Mouse (Mus musculus): ENCODE data around the gene Faf2. TPM values are rescaled to one million over a fixed set of nuclear protein-coding genes. Genes with fewer than 3 reads are reported as not detected.

The Faf2 gene
- 75.7 and 87.7 TPM in 2 replicates for polyA plus RNA-seq (2016; fragmentation: Nextera tagmentation; extraction: Ambion mirVana)

DNA sequence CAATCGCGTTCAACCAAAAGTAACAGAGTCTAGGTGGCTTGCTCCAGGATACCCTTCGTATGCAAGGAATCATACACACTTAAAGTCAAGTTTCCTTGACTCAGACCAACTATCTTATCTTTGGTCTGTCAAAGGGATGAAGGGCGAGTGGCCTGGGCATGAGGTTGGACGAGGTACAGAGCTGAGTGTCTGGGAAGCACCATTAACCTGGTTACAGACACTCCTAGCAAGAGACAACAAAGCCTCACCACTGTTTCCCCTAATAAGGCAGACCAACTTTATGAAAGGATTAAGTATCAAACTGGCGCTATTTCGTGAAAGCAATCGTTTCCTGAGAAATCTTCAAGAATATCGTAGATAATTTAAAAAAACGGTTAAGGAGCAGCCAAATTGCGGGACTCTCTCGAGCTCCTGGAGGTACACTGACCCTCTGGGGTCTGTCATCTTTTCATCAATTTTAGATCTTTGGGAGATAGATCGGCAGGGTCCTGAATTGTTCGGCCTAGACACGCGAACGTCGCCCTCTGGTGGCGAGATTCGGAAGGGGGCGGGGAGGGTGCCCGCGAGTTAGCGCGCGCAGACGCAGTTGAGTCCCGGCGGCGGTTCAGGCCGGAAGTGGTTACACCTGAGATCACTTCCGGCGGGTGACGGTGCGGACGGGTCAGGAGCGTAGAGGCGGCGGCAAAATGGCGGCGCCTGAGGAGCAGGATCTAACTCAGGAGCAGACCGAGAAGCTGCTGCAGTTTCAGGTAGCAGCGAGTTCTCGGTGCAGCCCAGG is at the start of gene Faf2:
TSS of gene Faf2 (plus strand) at position 630 of the 778 bp plus-strand sequence.
- peak; percentile 100 for DNase-seq (ENCODE audit: low spot score)
- Histone ChIP-seq H3K27ac (peak within 1 kb of the TSS; percentile 97), H3K27me3 (ENCODE audit: low read depth, poor library complexity, severe bottlenecking) (no peaks in the 10 kb centered on the region), H3K9me3 (replicated peaks) (no peaks in the 10 kb centered on the region), H3K4me1 (peaks cover 12% of the 10 kb centered on the region), H3K4me3 (peak within 1 kb of the TSS; percentile 99), H3K36me3 (peaks cover 12% of the 10 kb centered on the region)
- 11% methylated on average over 44 of the region's 44 CpGs for WGBS

- Histone ChIP-seq H3K27ac (no peak overlapping the region), H3K9me3 (replicated peaks) (no peaks in the 10 kb centered on the region), H3K4me1 (peaks cover 21% of the 10 kb centered on the region), H3K27me3 (ENCODE audit: low read depth, poor library complexity, severe bottlenecking) (peaks cover 18% of the 10 kb centered on the region), H3K36me3 (peaks cover 16% of the 10 kb centered on the region), H3K4me3 (no peak overlapping the region)
- no peak for DNase-seq (ENCODE audit: low spot score)
- WGBS: 84% methylated on average over 4 of the region's 4 CpGs
Measured at GRCm38 (mm10) chr13:54572621-54573020, 49.0 kb upstream of the Faf2 start.

- peak within 1 kb of the TSS; percentile 97 for H3K4me3 ChIP-seq
- H3K36me3 ChIP-seq: peaks cover 39% of the 10 kb centered on the region
- H3K4me1 ChIP-seq: peaks cover 21% of the 10 kb centered on the region
- peaks cover 18% of the 10 kb centered on the region for H3K27me3 ChIP-seq (ENCODE audit: low read depth, poor library complexity, severe bottlenecking)
- no peaks in the 10 kb centered on the region for H3K9me3 ChIP-seq (replicated peaks)
- peak within 1 kb of the TSS; percentile 96 for H3K27ac ChIP-seq
- WGBS: 0% methylated on average over 55 of the region's 55 CpGs
- peak; percentile 89 for DNase-seq (ENCODE audit: low spot score)
Measured at GRCm38 (mm10) chr13:54574854-54575481, 46.6 kb upstream of the Faf2 start, which contains the start of gene Arl10. Arl10 (plus strand) TSS chr13:54575015.

GRCm38 (mm10) chr13:54575489-54575888 is 46.1 kb upstream of the Faf2 start:
- DNase-seq (ENCODE audit: low spot score): peak; percentile 41
- Histone ChIP-seq H3K27me3 (ENCODE audit: low read depth, poor library complexity, severe bottlenecking) (peaks cover 18% of the 10 kb centered on the region), H3K36me3 (peaks cover 45% of the 10 kb centered on the region), H3K9me3 (replicated peaks) (no peaks in the 10 kb centered on the region), H3K4me3 (peak overlapping the region; percentile 97), H3K27ac (peak overlapping the region; percentile 96), H3K4me1 (peaks cover 21% of the 10 kb centered on the region)
- 5% methylated on average over 19 of the region's 19 CpGs for WGBS

DNA sequence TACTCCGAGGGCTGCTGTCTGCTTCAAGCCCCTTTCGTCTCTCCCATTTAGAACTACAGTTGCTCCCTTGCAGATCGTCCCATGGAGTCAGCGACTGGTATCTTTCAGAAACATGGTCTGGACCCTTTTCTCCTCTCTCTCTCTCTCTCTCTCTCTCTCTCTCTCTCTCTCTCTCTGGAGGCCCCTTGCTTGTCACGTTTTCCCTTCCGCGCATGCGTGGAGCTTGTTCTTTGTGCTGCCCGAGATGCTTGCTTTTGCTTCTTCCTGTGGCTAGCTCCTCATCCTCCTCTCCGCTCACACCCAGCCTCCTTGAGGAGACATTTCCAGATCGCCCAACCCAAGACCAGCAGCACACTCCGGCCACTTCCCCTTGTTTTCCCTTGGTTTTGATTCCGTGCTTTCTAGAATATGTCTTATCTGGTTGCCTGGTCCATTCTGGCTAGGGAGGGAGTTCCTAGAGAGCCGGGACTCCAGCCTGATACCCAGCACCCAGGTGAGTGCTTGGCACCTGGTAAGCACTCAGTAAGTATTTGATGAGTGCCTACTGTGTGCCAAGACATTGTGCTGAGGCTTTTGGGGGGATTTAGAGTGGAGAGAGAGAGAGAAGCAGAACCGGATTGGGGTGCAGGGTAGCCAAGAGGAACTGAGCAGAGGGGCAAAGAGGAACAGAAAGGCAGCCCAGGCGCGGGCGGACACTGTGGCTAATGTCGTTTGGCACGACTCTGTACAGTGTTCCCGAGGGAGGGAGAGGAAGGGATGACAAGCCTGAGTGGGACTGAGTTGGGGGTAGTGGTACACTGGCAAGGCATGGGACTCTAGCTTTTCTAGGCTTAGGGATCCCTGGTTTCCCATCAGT is 43.7 kb upstream of the Faf2 start:
- whole genome bisulfite sequencing: 86% methylated on average over 21 of the region's 21 CpGs
- H3K4me3 ChIP-seq: no peak overlapping the region
- H3K4me1 ChIP-seq: peaks cover 21% of the 10 kb centered on the region
- peaks cover 69% of the 10 kb centered on the region for H3K36me3 ChIP-seq
- H3K9me3 ChIP-seq (replicated peaks): no peaks in the 10 kb centered on the region
- no peak for DNase-seq (ENCODE audit: low spot score)
- H3K27ac ChIP-seq: no peak overlapping the region
- H3K27me3 ChIP-seq (ENCODE audit: low read depth, poor library complexity, severe bottlenecking): peaks cover 15% of the 10 kb centered on the region

DNA sequence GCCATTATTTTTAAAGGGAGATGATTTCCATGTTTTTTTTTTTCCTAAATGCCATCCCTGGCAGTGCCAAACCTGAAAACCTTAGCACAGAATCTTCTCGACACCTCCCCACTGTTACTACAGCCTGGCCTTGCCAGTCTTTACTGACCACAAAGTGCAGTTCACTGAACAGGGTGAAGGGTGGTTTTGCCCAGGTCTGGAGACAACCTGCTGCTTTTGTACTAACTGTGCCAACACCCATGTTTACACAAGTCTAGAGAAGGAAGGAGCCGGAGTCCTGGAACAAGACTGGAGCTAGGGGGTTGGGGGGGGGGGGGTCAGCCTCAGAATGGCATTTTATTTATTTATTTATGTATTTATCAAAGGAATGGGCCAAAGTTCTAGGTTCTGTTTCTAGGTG is 40.2 kb upstream of the Faf2 start:
- 86% methylated on average over 2 of the region's 2 CpGs for WGBS
- no peaks in the 10 kb centered on the region for H3K27me3 ChIP-seq (ENCODE audit: low read depth, poor library complexity, severe bottlenecking)
- no peak overlapping the region for H3K27ac ChIP-seq
- no peak for DNase-seq (ENCODE audit: low spot score)
- no peak overlapping the region for H3K4me3 ChIP-seq
- peaks cover 100% of the 10 kb centered on the region for H3K36me3 ChIP-seq
- H3K4me1 ChIP-seq: no peaks in the 10 kb centered on the region; the same call in none of the 2 replicates
- no peaks in the 10 kb centered on the region for H3K9me3 ChIP-seq (replicated peaks)

- no peaks in the 10 kb centered on the region for H3K27me3 ChIP-seq (ENCODE audit: low read depth, poor library complexity, severe bottlenecking)
- no peak overlapping the region for H3K27ac ChIP-seq
- WGBS: 92% methylated on average over 10 of the region's 10 CpGs
- no peaks in the 10 kb centered on the region; the same call in 1 of the 2 replicates for H3K4me1 ChIP-seq
- peaks cover 100% of the 10 kb centered on the region for H3K36me3 ChIP-seq
- no peak overlapping the region for H3K4me3 ChIP-seq
- no peak for DNase-seq (ENCODE audit: low spot score)
- no peaks in the 10 kb centered on the region for H3K9me3 ChIP-seq (replicated peaks)
Measured at GRCm38 (mm10) chr13:54582126-54582525, 39.5 kb upstream of the Faf2 start.

DNA sequence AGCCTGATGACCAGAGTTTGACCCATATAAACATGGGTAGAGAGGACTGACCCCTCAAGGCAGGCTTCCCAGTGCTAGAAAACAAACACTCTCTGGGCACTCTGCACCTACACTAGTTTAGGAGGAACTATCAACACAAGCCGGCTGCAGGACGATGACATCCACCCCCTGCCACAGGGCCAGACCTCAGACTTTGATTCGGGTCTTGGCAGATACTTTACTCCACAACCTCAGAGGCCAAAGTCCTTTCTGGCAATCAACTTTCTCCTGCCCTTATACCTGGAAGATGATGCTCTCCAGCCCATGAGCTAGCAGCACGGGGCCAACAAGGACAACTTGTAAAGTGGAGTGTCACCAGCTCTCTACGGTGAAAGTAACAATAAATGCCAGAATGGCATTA is 38.7 kb upstream of the Faf2 start:
- WGBS: 94% methylated on average over 5 of the region's 5 CpGs
- Histone ChIP-seq H3K36me3 (peaks cover 100% of the 10 kb centered on the region), H3K27me3 (ENCODE audit: low read depth, poor library complexity, severe bottlenecking) (no peaks in the 10 kb centered on the region)

GRCm38 (mm10) chr13:54585831-54586230 is 35.8 kb upstream of the Faf2 start:
- peaks cover under 1% of the 10 kb centered on the region; the same call in 1 of the 2 replicates for H3K4me1 ChIP-seq
- 88% methylated on average over 11 of the region's 11 CpGs for WGBS
- no peak for DNase-seq (ENCODE audit: low spot score)
- no peaks in the 10 kb centered on the region for H3K27me3 ChIP-seq (ENCODE audit: low read depth, poor library complexity, severe bottlenecking)
- H3K27ac ChIP-seq: no peak overlapping the region
- H3K36me3 ChIP-seq: peaks cover 77% of the 10 kb centered on the region
- no peaks in the 10 kb centered on the region for H3K9me3 ChIP-seq (replicated peaks)
- H3K4me3 ChIP-seq: no peak overlapping the region

More for the DNA sequence above, 38.7 kb upstream of the Faf2 start:
- H3K4me3 ChIP-seq: no peak overlapping the region
- H3K9me3 ChIP-seq (replicated peaks): no peaks in the 10 kb centered on the region
- H3K27ac ChIP-seq: no peak overlapping the region
- no peak for DNase-seq (ENCODE audit: low spot score)
- no peaks in the 10 kb centered on the region; the same call in 1 of the 2 replicates for H3K4me1 ChIP-seq

- DNase-seq (ENCODE audit: low spot score): no peak
- no peaks in the 10 kb centered on the region for H3K9me3 ChIP-seq (replicated peaks)
- H3K4me1 ChIP-seq: peaks cover 11% of the 10 kb centered on the region
- peak overlapping the region; percentile 84 for H3K27ac ChIP-seq
- peaks cover 54% of the 10 kb centered on the region for H3K36me3 ChIP-seq
- peak overlapping the region; percentile 79 for H3K4me3 ChIP-seq
- 2% methylated on average over 24 of the region's 24 CpGs for WGBS
- no peaks in the 10 kb centered on the region for H3K27me3 ChIP-seq (ENCODE audit: low read depth, poor library complexity, severe bottlenecking)
Measured at GRCm38 (mm10) chr13:54589414-54589995, 32.1 kb upstream of the Faf2 start.

- Histone ChIP-seq H3K36me3 (peaks cover 47% of the 10 kb centered on the region), H3K4me1 (peaks cover 11% of the 10 kb centered on the region), H3K27ac (peak within 1 kb of the TSS; percentile 85), H3K9me3 (replicated peaks) (no peaks in the 10 kb centered on the region), H3K4me3 (peak within 1 kb of the TSS; percentile 79), H3K27me3 (ENCODE audit: low read depth, poor library complexity, severe bottlenecking) (no peaks in the 10 kb centered on the region)
- under 1% methylated on average over 51 of the region's 51 CpGs for WGBS
- DNase-seq (ENCODE audit: low spot score): peak; percentile 93
Measured at GRCm38 (mm10) chr13:54589996-54590951, 31.3 kb upstream of the Faf2 start, which contains the start of the genes Nop16 and Higd2a. Nop16 (minus strand) TSS chr13:54590090. Higd2a (plus strand) TSS chr13:54590207.

Data from limb, embryonic 10.5 days (tissue).